Mouse (Mus musculus): ENCODE measurements at regions not wholly inside any gene's neighbourhood (a gene's known extent, or its start where the extent isn't known, plus 50 kb on each side); places are given as distances from the start of the nearest gene placed in this dataset.

DNA sequence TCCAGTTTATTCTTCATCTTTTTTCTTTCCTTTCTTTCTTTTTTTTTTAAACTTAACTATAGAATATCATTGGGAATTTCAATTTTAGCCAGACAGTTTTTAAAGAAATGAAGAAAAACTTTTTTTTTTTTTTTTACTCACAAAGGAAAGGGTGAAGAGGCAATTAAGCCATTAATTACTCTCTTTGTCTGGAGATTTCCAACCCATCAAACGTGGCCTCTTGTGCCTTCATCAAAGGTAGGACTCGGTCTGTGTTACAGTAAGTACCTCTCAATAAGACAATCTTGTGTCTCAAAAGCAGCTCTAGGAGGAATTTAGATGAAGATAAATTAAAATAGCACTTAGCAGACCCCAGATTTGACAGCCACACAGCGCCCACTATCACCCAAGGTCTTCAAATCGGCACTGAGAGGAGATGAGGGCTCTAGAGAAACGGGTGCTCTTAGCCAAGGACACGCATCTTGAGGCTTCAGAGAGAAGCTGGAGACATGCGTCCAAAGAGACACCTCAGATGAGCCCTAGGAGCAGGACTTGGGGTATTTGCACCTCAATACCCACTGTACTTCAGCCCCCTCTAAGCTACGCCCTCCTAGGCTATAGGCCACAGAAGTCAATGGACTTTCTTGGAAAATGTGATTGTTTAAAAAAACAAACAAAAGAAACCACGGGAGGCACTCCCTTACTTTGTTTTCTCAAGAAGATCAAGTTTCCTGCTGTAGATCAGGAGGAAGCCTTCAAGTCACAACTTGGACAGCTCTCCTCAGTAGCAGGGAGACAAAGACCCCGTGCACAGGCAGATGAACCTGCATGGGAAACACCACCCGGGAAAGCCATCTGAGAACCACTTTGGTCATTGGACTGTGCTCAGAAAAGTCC is 176.8 kb upstream of the Spred2 start:
- no peaks in the 10 kb centered on the region for H3K27me3 ChIP-seq (ENCODE audit: insufficient read depth, low read length)
- H3K9me3 ChIP-seq (ENCODE audit: low read length), result no peaks in the 10 kb centered on the region
- no peak for TF ChIP-seq CTCF (IDR thresholded peaks at IDR 0.05; ENCODE audit: low read depth)
- ATAC-seq, result no peak
- no peak overlapping the region for H3K27ac ChIP-seq (ENCODE audit: low read depth, low read length)
- WGBS, result 51% methylated on average over 11 of the region's 11 CpGs
- no peaks in the 10 kb centered on the region for H3K36me3 ChIP-seq (ENCODE audit: insufficient read depth)
- H3K4me3 ChIP-seq (ENCODE audit: low read depth, low read length), result no peak overlapping the region
- no peak for DNase-seq
- H3K9ac ChIP-seq, result no peak overlapping the region
- H3K4me1 ChIP-seq (ENCODE audit: insufficient read depth), result no peaks in the 10 kb centered on the region
- H3K4me2 ChIP-seq (ENCODE audit: low read depth), result no peak overlapping the region

DNA sequence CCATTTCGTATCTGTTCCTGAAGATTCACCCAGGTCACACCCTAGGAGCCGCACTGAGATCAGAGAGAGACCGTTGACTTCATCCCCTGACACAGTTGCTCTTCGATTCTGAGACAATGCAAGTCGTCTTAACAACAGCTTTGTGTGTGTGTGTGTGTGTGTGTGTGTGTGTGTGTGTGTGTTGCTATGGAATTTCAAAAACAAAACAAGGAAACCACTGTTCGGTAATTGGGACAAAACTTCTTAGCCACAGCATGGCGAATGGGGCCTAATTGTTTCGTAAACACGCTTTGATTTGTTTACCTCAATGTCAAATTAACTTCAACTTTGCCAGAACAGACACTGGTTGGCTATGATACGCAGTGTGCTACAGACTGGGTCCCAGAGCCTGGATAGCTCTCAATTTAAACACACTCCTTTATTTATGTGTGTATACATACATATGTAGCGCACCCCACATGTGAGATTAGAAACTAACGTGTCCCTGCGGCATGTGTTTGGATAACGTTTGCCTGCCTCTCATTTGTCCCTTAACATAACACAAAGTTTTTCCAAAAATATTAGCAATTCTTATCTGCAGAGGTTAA is 176.1 kb upstream of the Spred2 start:
- ATAC-seq (no peak), DNase-seq (no peak)
- Histone ChIP-seq H3K36me3 (ENCODE audit: insufficient read depth) (no peaks in the 10 kb centered on the region), H3K4me2 (ENCODE audit: low read depth) (no peak overlapping the region), H3K4me1 (ENCODE audit: insufficient read depth) (no peaks in the 10 kb centered on the region), H3K27ac (ENCODE audit: low read depth, low read length) (no peak overlapping the region), H3K9ac (no peak overlapping the region), H3K4me3 (ENCODE audit: low read depth, low read length) (no peak overlapping the region), H3K9me3 (ENCODE audit: low read length) (no peaks in the 10 kb centered on the region), H3K27me3 (ENCODE audit: insufficient read depth, low read length) (no peaks in the 10 kb centered on the region)
- 51% methylated on average over 14 of the region's 14 CpGs for WGBS
- no peak for TF ChIP-seq CTCF (IDR thresholded peaks at IDR 0.05; ENCODE audit: low read depth)

DNA sequence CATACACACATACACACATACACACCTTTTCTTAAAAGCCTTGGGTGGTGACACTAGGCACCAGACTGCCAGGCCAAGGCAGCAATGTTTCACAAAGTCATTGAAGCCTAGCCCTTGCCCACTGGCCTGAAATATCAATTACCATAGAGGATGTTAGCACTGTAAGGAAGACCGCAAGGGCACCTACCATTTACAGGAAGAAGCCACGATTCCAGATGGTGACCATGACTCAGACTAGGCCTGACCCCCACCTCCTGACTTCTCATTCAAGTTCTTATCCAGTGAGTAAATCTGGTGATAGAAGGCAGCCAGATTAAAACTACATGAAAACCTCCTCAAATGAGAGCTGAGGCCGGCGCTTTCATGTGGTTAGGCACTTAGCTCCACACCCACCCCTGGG is 165.3 kb upstream of the Spred2 start:
- DNase-seq, result no peak
- no peak for TF ChIP-seq CTCF (IDR thresholded peaks at IDR 0.05; ENCODE audit: low read depth)
- no peak for ATAC-seq
- Histone ChIP-seq H3K9ac (no peak overlapping the region), H3K9me3 (ENCODE audit: low read length) (no peaks in the 10 kb centered on the region), H3K4me2 (ENCODE audit: low read depth) (no peak overlapping the region), H3K4me3 (ENCODE audit: low read depth, low read length) (no peak overlapping the region), H3K27ac (ENCODE audit: low read depth, low read length) (no peak overlapping the region), H3K4me1 (ENCODE audit: insufficient read depth) (no peaks in the 10 kb centered on the region), H3K27me3 (ENCODE audit: insufficient read depth, low read length) (no peaks in the 10 kb centered on the region), H3K36me3 (ENCODE audit: insufficient read depth) (no peaks in the 10 kb centered on the region)
- 81% methylated on average over 4 of the region's 4 CpGs for WGBS

DNA sequence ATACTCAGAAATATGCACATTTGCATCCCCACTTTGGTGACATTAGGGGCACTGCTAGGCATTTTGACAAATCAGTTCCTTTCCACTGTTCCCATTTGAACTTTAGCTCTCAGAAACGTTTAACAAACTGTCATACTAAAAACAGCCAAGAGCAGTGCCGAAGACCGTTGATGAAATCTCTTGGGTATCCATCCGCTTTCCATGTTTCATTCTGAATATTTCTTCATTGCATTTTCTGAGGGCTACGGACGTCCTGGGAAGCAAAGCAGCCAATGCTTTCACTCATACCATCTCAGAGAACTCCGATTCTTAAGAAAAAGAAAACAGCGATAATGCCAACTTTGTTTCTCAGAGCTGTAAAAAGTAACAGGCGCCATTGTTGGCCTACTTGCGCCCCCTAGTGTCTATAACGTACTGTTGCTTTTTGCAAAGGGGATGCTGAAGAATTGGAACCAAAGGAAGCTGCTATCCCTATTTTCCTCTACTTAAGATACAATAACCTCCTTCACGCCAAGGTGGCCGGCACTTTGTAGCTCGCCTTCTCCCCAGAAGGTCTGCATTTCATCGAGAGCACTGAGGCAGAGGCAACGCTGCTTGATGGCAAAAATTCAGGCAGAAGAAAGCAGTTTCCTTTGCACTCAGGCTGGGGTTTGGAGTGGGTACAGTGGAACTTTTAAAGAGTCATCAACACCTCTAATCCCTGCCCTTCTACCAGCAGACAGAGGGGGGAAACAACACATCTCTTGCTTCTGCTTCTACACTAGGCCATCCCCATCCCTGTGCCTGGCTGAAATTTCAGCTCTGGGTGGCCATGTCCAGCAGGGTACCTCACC is 163.1 kb upstream of the Spred2 start:
- no peak overlapping the region for H3K9ac ChIP-seq
- H3K27me3 ChIP-seq (ENCODE audit: insufficient read depth, low read length), result no peaks in the 10 kb centered on the region
- peak overlapping the region; percentile 30 for H3K4me2 ChIP-seq (ENCODE audit: low read depth)
- 12% methylated on average over 16 of the region's 16 CpGs for WGBS
- H3K4me1 ChIP-seq (ENCODE audit: insufficient read depth), result peaks cover 3% of the 10 kb centered on the region; the same call in 1 of the 2 replicates
- no peaks in the 10 kb centered on the region for H3K36me3 ChIP-seq (ENCODE audit: insufficient read depth)
- TF ChIP-seq CTCF (IDR thresholded peaks at IDR 0.05; ENCODE audit: low read depth), result peak; percentile 91
- H3K9me3 ChIP-seq (ENCODE audit: low read length), result no peaks in the 10 kb centered on the region
- no peak overlapping the region for H3K4me3 ChIP-seq (ENCODE audit: low read depth, low read length)
- H3K27ac ChIP-seq (ENCODE audit: low read depth, low read length), result no peak overlapping the region
- DNase-seq (peak; percentile 88), ATAC-seq (peak; percentile 58)

DNA sequence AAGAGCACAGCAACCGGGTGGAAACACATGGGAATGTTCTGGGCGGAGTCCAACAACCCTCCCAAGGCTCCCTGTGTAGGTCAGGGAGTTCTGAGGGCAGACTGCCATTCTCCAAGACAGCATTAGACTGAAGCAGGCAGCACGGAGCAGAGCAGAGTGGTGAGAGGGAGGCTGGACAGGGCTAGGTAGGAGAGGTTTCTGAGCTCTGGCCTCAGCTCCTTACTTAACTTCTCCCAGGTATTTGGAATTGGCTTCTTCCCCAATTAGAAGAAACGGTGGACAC is 162.5 kb upstream of the Spred2 start:
- Histone ChIP-seq H3K27ac (ENCODE audit: low read depth, low read length) (no peak overlapping the region), H3K27me3 (ENCODE audit: insufficient read depth, low read length) (no peaks in the 10 kb centered on the region), H3K9me3 (ENCODE audit: low read length) (no peaks in the 10 kb centered on the region), H3K36me3 (ENCODE audit: insufficient read depth) (no peaks in the 10 kb centered on the region), H3K4me2 (ENCODE audit: low read depth) (no peak overlapping the region), H3K4me3 (ENCODE audit: low read depth, low read length) (no peak overlapping the region), H3K9ac (no peak overlapping the region), H3K4me1 (ENCODE audit: insufficient read depth) (peaks cover 3% of the 10 kb centered on the region; the same call in 1 of the 2 replicates)
- TF ChIP-seq CTCF (IDR thresholded peaks at IDR 0.05; ENCODE audit: low read depth), result no peak
- 54% methylated on average over 4 of the region's 4 CpGs for WGBS
- ATAC-seq (no peak), DNase-seq (no peak)

DNA sequence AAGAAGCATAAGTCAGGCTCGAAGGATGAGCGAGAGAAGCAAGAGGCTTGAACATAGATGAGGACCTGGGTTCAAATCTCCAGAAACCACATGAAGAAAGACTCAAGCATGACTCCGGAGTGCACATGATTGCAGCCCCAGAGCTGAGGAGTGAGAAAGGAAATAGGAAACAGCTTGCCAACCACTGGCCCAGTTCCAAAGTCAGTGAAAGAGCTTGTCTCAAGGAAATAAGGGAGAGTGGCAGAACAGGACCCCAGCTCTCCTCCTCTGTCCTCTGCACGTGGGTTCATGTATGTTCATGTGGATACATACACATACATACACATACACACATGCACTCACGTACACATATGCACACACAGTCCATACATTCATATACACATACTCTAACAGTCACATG is 156.9 kb upstream of the Spred2 start:
- WGBS, result 74% methylated on average over 5 of the region's 5 CpGs
- H3K4me3 ChIP-seq (ENCODE audit: low read depth, low read length), result no peak overlapping the region
- H3K27ac ChIP-seq (ENCODE audit: low read depth, low read length), result no peak overlapping the region
- ATAC-seq, result no peak
- DNase-seq, result no peak
- H3K36me3 ChIP-seq (ENCODE audit: insufficient read depth), result no peaks in the 10 kb centered on the region
- no peak overlapping the region for H3K4me2 ChIP-seq (ENCODE audit: low read depth)
- no peaks in the 10 kb centered on the region for H3K9me3 ChIP-seq (ENCODE audit: low read length)
- TF ChIP-seq CTCF (IDR thresholded peaks at IDR 0.05; ENCODE audit: low read depth), result no peak
- no peaks in the 10 kb centered on the region; the same call in 1 of the 2 replicates for H3K27me3 ChIP-seq (ENCODE audit: insufficient read depth, low read length)
- H3K4me1 ChIP-seq (ENCODE audit: insufficient read depth), result peaks cover 3% of the 10 kb centered on the region; the same call in 1 of the 2 replicates
- no peak overlapping the region for H3K9ac ChIP-seq

DNA sequence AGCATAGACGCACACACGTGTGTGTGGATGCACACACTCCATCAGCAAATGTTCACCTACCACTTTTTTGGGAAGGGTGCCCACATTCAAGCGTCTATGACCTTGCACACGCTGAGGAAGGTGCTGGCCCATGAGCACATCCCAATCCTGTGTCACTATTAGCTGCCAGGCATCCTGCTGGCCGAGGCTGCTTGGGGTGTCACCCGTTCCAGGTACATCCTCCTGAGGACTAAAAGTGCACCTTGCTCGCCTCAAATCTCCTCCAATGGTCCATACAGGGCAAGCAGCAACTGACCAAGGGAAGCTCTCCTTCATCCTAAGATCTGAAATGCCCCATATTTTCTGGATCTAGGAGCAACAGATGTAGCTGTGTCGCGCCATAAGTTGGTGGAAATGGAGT is 156.3 kb upstream of the Spred2 start:
- H3K27me3 ChIP-seq (ENCODE audit: insufficient read depth, low read length), result no peaks in the 10 kb centered on the region; the same call in 1 of the 2 replicates
- TF ChIP-seq CTCF (IDR thresholded peaks at IDR 0.05; ENCODE audit: low read depth), result no peak
- H3K36me3 ChIP-seq (ENCODE audit: insufficient read depth), result no peaks in the 10 kb centered on the region
- H3K4me3 ChIP-seq (ENCODE audit: low read depth, low read length), result no peak overlapping the region
- no peak for DNase-seq
- H3K4me1 ChIP-seq (ENCODE audit: insufficient read depth), result peaks cover 3% of the 10 kb centered on the region; the same call in 1 of the 2 replicates
- no peak overlapping the region for H3K4me2 ChIP-seq (ENCODE audit: low read depth)
- 93% methylated on average over 9 of the region's 9 CpGs for WGBS
- H3K27ac ChIP-seq (ENCODE audit: low read depth, low read length), result no peak overlapping the region
- H3K9me3 ChIP-seq (ENCODE audit: low read length), result no peaks in the 10 kb centered on the region
- no peak overlapping the region for H3K9ac ChIP-seq
- ATAC-seq, result no peak
